Mouse (Mus musculus): ENCODE results near the gene Cbx5. TPM values are rescaled to one million over a fixed set of nuclear protein-coding genes. Genes with fewer than 3 reads are reported as not detected.

Cbx5 gene
- polyA plus RNA-seq, 1 experiment = 0.95 TPM

DNA sequence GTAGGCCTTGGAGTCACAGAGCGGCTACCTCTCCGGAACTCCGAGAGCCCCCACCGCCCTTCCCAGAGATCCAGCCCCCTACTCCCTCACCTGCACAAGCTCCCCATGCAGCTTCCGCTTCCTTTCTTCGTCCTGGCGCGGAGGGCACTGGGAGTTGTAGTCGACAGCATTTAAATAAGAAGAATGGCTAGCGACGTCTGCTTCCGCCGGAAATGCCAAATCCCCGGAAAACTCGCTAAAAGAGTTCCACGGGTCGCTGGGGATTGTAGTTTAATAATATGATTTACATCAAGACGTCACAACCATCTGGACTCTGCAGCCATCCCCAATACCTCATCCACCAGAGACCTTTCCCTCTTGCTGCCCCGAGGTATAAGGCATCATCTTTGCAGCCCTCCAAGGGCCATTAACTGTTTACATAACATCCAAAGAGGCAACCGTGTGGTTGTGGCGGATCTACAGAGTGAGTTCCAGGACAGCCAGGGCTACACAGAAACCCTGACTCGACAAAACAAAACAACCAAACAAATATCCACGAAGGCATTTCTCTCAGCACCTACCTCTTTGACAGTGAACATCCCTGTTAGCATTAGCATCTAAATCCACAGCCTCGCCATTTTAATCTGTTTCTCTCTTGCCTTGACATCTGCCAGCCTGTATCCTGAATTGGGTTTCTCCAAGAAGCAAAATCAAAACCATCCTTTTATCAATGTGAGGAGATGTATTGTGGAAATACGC, 76.3 kb downstream of the Cbx5 start:
- TF ChIP-seq GATA1 (IDR thresholded peaks at IDR 0.05; ENCODE audit: low read length) = no peak
- TF ChIP-seq TAL1 (IDR thresholded peaks at IDR 0.05; ENCODE audit: low read length) = no peak
- Histone ChIP-seq H3K27me3 (ENCODE audit: control insufficient read depth) (peaks cover 30% of the 10 kb centered on the region), H3K9me3 (ENCODE audit: control insufficient read depth, low read length) (no peaks in the 10 kb centered on the region), H3K36me3 (ENCODE audit: control insufficient read depth) (no peaks in the 10 kb centered on the region), H3K4me1 (ENCODE audit: control insufficient read depth) (peaks cover 28% of the 10 kb centered on the region), H3K4me3 (replicated peaks) (peak overlapping the region; percentile 75)

DNA sequence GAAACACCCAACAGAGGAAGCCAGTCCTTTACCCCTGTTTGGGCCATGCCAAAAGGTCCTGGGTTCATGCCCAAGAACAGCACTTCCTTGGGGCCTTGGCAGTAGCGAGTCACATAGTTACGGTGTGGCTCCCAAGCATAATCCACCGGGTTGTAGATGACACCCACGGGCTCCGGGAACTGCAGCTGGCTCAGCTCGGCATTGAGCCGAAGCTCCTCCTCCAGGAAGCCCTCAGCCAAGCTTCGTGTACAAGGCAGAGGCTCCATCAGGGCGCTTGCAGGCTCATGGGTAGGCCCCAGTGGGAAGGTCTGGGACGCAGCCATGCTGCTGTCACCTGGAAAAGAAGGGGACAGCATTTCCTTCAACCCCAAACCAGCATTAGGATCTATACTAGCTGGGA, 82.0 kb downstream of the Cbx5 start:
- peaks cover 17% of the 10 kb centered on the region for H3K36me3 ChIP-seq (ENCODE audit: control insufficient read depth)
- TF ChIP-seq GATA1 (IDR thresholded peaks at IDR 0.05; ENCODE audit: low read length) (no peak), TAL1 (IDR thresholded peaks at IDR 0.05; ENCODE audit: low read length) (no peak)

DNA sequence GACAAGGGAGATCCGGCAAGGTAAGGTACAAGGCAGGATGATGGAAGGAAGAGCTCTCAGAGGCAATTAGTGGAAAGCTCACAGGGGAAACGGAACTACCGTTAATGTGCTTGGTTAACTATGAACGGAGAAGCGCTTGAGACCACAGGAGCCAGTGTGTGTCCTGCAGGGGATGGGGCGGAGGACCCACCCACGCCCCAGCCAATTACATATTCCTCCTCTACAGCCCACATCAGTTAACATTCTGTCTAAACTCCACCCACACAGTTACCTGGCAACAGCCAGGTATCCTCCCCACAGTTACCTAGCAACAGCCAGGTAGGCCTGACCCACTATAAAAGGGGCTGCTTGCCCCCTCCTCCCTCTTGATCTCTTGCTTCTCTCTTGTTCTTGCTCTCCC, 82.7 kb downstream of the Cbx5 start:
- Histone ChIP-seq H3K36me3 (ENCODE audit: control insufficient read depth) (peaks cover 17% of the 10 kb centered on the region), H3K4me1 (ENCODE audit: control insufficient read depth) (peaks cover 2% of the 10 kb centered on the region), H3K9me3 (ENCODE audit: control insufficient read depth, low read length) (no peaks in the 10 kb centered on the region), H3K27me3 (ENCODE audit: control insufficient read depth) (no peaks in the 10 kb centered on the region), H3K4me3 (replicated peaks) (no peak overlapping the region)
- TF ChIP-seq GATA1 (IDR thresholded peaks at IDR 0.05; ENCODE audit: low read length) (no peak), TAL1 (IDR thresholded peaks at IDR 0.05; ENCODE audit: low read length) (no peak)

More for the DNA sequence above, 82.0 kb downstream of the Cbx5 start:
- no peaks in the 10 kb centered on the region for H3K9me3 ChIP-seq (ENCODE audit: control insufficient read depth, low read length)
- peaks cover 5% of the 10 kb centered on the region for H3K4me1 ChIP-seq (ENCODE audit: control insufficient read depth)
- no peak overlapping the region for H3K4me3 ChIP-seq (replicated peaks)
- H3K27me3 ChIP-seq (ENCODE audit: control insufficient read depth) = no peaks in the 10 kb centered on the region

DNA sequence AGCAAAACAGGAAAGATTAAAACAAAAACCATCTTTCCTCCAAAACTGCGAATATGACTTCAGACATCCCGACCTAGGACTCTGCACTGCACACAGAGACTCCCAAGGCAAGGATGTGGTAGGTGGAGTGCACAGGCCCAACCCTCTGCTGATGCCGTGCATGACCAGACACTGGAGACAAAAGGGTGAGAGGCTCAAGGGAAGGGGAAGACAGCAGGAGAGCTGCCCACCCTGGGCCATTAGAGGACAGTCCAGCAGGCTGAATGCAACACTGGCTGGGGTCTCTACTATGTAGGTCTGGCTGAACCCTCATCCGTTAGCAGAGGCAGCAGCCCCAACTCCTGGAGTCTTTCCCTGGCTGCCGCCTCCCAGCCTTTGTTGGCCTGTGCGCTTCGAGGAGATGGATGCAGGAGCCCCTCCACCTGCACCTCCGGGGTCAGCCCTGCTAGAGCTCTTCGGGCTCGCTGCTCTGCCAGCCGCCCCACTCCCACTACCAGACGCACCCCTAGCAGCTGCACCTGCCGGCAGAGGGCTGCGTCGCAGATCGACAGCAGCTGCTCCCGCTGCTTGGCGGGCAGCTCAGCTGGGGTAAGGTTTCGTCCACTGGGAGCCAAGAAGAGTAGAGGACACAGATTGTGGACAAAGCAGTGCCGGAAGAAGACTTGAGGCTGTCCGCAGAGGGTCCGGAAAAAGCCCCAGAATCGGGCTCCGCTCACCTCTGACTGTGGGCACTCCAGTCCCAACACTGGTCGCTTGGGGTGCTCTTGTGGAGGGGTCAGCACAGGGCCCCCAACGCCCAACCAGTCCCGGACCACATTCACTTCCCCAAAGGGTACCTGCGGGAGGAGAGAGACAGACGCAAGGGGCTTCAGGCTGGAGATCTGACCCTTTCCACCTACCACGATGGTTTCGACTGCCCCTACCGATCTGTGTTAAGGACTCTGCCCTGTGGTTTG, 84.0 kb downstream of the Cbx5 start:
- H3K36me3 ChIP-seq (ENCODE audit: control insufficient read depth) = peaks cover 17% of the 10 kb centered on the region
- H3K4me3 ChIP-seq (replicated peaks) = no peak overlapping the region
- no peaks in the 10 kb centered on the region for H3K4me1 ChIP-seq (ENCODE audit: control insufficient read depth)
- H3K27me3 ChIP-seq (ENCODE audit: control insufficient read depth) = no peaks in the 10 kb centered on the region; the same call in 1 of the 2 replicates
- TF ChIP-seq GATA1 (IDR thresholded peaks at IDR 0.05; ENCODE audit: low read length) = no peak
- no peak for TF ChIP-seq TAL1 (IDR thresholded peaks at IDR 0.05; ENCODE audit: low read length)
- no peaks in the 10 kb centered on the region for H3K9me3 ChIP-seq (ENCODE audit: control insufficient read depth, low read length)

DNA sequence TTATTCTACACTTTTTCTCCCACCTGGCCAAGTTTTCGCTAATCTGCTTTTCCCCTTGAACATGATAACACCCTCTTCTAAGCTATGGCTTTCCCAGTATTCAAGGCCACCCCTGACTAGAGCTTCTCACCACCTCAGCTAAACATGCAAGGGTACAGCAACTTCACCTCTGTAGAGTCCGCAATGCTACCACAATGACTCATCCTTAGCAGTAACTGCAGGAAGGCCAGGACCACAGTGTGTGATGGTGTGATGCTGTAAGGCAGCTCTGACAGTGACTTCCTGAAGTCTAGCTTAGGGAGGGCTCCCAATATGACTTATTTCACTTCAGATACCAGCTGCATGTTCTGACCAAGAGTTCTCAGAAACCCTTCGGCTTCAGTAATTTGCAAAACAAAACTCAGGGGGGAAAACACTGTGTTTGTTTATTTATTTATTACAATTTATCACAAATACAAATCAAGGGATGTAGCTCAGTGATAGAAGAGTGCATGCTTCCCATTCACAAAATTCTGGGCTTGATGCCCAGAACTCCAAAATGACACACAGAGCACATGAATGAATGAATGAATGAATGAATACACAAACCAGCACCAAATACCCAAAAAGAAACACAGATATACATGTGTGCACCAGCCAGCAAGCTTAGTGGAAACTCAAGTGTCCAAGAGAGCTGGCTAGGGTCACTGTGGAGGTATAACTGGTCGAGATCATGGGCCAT, 86.6 kb downstream of the Cbx5 start:
- Histone ChIP-seq H3K4me3 (replicated peaks) (no peak overlapping the region), H3K27me3 (ENCODE audit: control insufficient read depth) (peaks cover 17% of the 10 kb centered on the region), H3K9me3 (ENCODE audit: control insufficient read depth, low read length) (no peaks in the 10 kb centered on the region), H3K36me3 (ENCODE audit: control insufficient read depth) (peaks cover 17% of the 10 kb centered on the region), H3K4me1 (ENCODE audit: control insufficient read depth) (no peaks in the 10 kb centered on the region)
- TF ChIP-seq TAL1 (IDR thresholded peaks at IDR 0.05; ENCODE audit: low read length) (no peak), GATA1 (IDR thresholded peaks at IDR 0.05; ENCODE audit: low read length) (no peak)

DNA sequence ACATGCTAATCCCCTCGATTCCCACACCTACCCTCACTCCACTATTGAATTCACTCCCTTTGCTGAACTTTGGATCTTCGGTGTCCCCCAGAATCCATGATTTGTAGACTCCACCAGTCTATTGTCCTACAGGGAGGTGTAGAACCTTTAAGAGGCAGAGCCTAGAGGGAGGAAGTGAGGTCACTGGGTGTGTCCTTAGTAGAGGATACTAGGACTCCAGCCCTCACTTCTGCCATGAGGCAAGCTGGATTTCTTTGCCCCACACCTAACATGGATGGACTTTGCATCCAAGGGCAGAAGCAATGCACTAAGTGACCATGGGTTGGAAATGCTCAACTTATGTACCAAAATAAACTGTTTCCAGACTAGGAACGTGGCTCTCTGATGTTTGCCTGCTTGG, 87.2 kb downstream of the Cbx5 start:
- TF ChIP-seq GATA1 (IDR thresholded peaks at IDR 0.05; ENCODE audit: low read length) = no peak
- no peak for TF ChIP-seq TAL1 (IDR thresholded peaks at IDR 0.05; ENCODE audit: low read length)
- H3K9me3 ChIP-seq (ENCODE audit: control insufficient read depth, low read length) = no peaks in the 10 kb centered on the region
- H3K4me1 ChIP-seq (ENCODE audit: control insufficient read depth) = no peaks in the 10 kb centered on the region
- peaks cover 14% of the 10 kb centered on the region for H3K36me3 ChIP-seq (ENCODE audit: control insufficient read depth)
- H3K27me3 ChIP-seq (ENCODE audit: control insufficient read depth) = peaks cover 24% of the 10 kb centered on the region
- H3K4me3 ChIP-seq (replicated peaks) = no peak overlapping the region

DNA sequence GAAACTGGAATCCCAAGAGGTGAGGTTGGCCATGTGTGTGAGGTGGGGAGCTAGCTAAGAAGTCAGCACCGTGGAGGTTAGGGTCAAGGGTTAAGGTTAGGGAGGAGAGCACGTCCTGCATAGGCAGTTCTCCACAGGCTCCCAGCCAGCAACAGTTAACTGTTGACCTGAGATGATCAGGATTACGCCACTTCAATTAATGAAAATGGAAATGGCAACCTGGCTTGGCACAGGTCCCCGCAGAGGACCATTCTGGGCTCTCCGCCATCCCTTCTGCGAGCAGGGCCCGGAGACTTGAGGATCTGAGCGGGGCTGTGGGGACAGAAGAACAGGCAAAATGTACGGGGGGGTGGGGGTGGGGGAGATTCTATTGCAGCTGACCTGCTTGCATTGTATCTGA, 91.8 kb downstream of the Cbx5 start:
- H3K27me3 ChIP-seq (ENCODE audit: control insufficient read depth) = peaks cover 70% of the 10 kb centered on the region
- TF ChIP-seq TAL1 (IDR thresholded peaks at IDR 0.05; ENCODE audit: low read length) (no peak), GATA1 (IDR thresholded peaks at IDR 0.05; ENCODE audit: low read length) (no peak)
- H3K4me1 ChIP-seq (ENCODE audit: control insufficient read depth) = no peaks in the 10 kb centered on the region
- H3K36me3 ChIP-seq (ENCODE audit: control insufficient read depth) = no peaks in the 10 kb centered on the region
- no peaks in the 10 kb centered on the region for H3K9me3 ChIP-seq (ENCODE audit: control insufficient read depth, low read length)
- H3K4me3 ChIP-seq (replicated peaks) = no peak overlapping the region

DNA sequence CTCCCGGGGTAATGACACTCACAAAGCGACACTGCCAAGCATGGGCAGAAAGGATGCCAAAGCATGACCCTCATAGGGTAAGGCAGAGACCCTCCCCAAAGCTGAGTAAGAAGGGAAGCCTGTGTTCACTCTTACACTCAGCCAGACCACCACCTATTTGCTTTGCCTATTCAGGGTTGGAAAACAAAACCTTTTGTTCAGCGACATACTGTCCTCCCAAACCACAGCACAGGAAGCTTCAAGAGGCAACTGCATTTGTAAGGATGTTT, 92.3 kb downstream of the Cbx5 start:
- no peaks in the 10 kb centered on the region for H3K4me1 ChIP-seq (ENCODE audit: control insufficient read depth)
- H3K27me3 ChIP-seq (ENCODE audit: control insufficient read depth) = peaks cover 72% of the 10 kb centered on the region
- TF ChIP-seq GATA1 (IDR thresholded peaks at IDR 0.05; ENCODE audit: low read length) = no peak
- no peak for TF ChIP-seq TAL1 (IDR thresholded peaks at IDR 0.05; ENCODE audit: low read length)
- no peaks in the 10 kb centered on the region for H3K36me3 ChIP-seq (ENCODE audit: control insufficient read depth)
- H3K9me3 ChIP-seq (ENCODE audit: control insufficient read depth, low read length) = no peaks in the 10 kb centered on the region
- H3K4me3 ChIP-seq (replicated peaks) = no peak overlapping the region
